Mouse (Mus musculus): ENCODE data around the gene Arhgap17. TPM values are rescaled to one million over a fixed set of nuclear protein-coding genes. Genes with fewer than 3 reads are reported as not detected.

Arhgap17 gene
- polyA plus RNA-seq (2012; rRNA removed): 7.7 and 8.2 TPM in 2 replicates

GRCm38 (mm10) chr7:123369759-123370481, at the start of gene Arhgap17, which contains the start of gene Lcmt1:
Gene Arhgap17 (minus strand): TSS chr7:123369915.
Gene Lcmt1 (plus strand): TSS chr7:123369784.
- TF ChIP-seq POLR2A (IDR thresholded peaks at IDR 0.05; ENCODE audit: control insufficient read depth, low read depth, low read length): peak; percentile 64; the same call in 1 of the 2 replicates
- peak; percentile 21; the same call in 1 of the 2 replicates for TF ChIP-seq CTCF (IDR thresholded peaks at IDR 0.05; ENCODE audit: control insufficient read depth, insufficient read depth, insufficient replicate concordance, low read depth, low read length)
- H3K36me3 ChIP-seq (ENCODE audit: control insufficient read depth, insufficient read depth, low read length): no peaks in the 10 kb centered on the region
- H3K4me1 ChIP-seq (ENCODE audit: control insufficient read depth, insufficient read depth, low read length): peaks cover 3% of the 10 kb centered on the region; the same call in 1 of the 2 replicates
- H3K27ac ChIP-seq (ENCODE audit: control insufficient read depth, insufficient read depth, low read depth, low read length): peak within 1 kb of the TSS; percentile 65
- peak within 1 kb of the TSS; percentile 90 for H3K4me3 ChIP-seq (ENCODE audit: control insufficient read depth, low read depth, low read length)
- H3K27me3 ChIP-seq (ENCODE audit: control insufficient read depth, insufficient read depth, low read length): no peaks in the 10 kb centered on the region

GRCm38 (mm10) chr7:123417661-123418060, 47.9 kb upstream of the Arhgap17 start:
- no peaks in the 10 kb centered on the region; the same call in 1 of the 2 replicates for H3K36me3 ChIP-seq (ENCODE audit: control insufficient read depth, insufficient read depth, low read length)
- H3K27me3 ChIP-seq (ENCODE audit: control insufficient read depth, insufficient read depth, low read length): no peaks in the 10 kb centered on the region
- no peak for TF ChIP-seq POLR2A (IDR thresholded peaks at IDR 0.05; ENCODE audit: control insufficient read depth, low read depth, low read length)
- TF ChIP-seq CTCF (IDR thresholded peaks at IDR 0.05; ENCODE audit: control insufficient read depth, insufficient read depth, insufficient replicate concordance, low read depth, low read length): no peak
- H3K4me3 ChIP-seq (ENCODE audit: control insufficient read depth, low read depth, low read length): no peak overlapping the region
- H3K4me1 ChIP-seq (ENCODE audit: control insufficient read depth, insufficient read depth, low read length): peaks cover 9% of the 10 kb centered on the region
- H3K27ac ChIP-seq (ENCODE audit: control insufficient read depth, insufficient read depth, low read depth, low read length): no peak overlapping the region

GRCm38 (mm10) chr7:123416803-123417202, 47.1 kb upstream of the Arhgap17 start:
- TF ChIP-seq POLR2A (IDR thresholded peaks at IDR 0.05; ENCODE audit: control insufficient read depth, low read depth, low read length): no peak
- H3K27me3 ChIP-seq (ENCODE audit: control insufficient read depth, insufficient read depth, low read length): no peaks in the 10 kb centered on the region
- H3K36me3 ChIP-seq (ENCODE audit: control insufficient read depth, insufficient read depth, low read length): no peaks in the 10 kb centered on the region; the same call in 1 of the 2 replicates
- H3K27ac ChIP-seq (ENCODE audit: control insufficient read depth, insufficient read depth, low read depth, low read length): no peak overlapping the region
- H3K4me3 ChIP-seq (ENCODE audit: control insufficient read depth, low read depth, low read length): no peak overlapping the region
- peaks cover 9% of the 10 kb centered on the region for H3K4me1 ChIP-seq (ENCODE audit: control insufficient read depth, insufficient read depth, low read length)

- Histone ChIP-seq H3K4me1 (ENCODE audit: control insufficient read depth, insufficient read depth, low read length) (no peaks in the 10 kb centered on the region; the same call in 1 of the 2 replicates), H3K27ac (ENCODE audit: control insufficient read depth, insufficient read depth, low read depth, low read length) (no peak overlapping the region), H3K27me3 (ENCODE audit: control insufficient read depth, insufficient read depth, low read length) (no peaks in the 10 kb centered on the region), H3K4me3 (ENCODE audit: control insufficient read depth, low read depth, low read length) (no peak overlapping the region), H3K36me3 (ENCODE audit: control insufficient read depth, insufficient read depth, low read length) (no peaks in the 10 kb centered on the region)
- TF ChIP-seq POLR2A (IDR thresholded peaks at IDR 0.05; ENCODE audit: control insufficient read depth, low read depth, low read length) (no peak), CTCF (IDR thresholded peaks at IDR 0.05; ENCODE audit: control insufficient read depth, insufficient read depth, insufficient replicate concordance, low read depth, low read length) (no peak)
Measured at GRCm38 (mm10) chr7:123412143-123412542, 42.4 kb upstream of the Arhgap17 start.

GRCm38 (mm10) chr7:123411109-123411508, 41.4 kb upstream of the Arhgap17 start:
- Histone ChIP-seq H3K27me3 (ENCODE audit: control insufficient read depth, insufficient read depth, low read length) (no peaks in the 10 kb centered on the region), H3K36me3 (ENCODE audit: control insufficient read depth, insufficient read depth, low read length) (no peaks in the 10 kb centered on the region), H3K4me3 (ENCODE audit: control insufficient read depth, low read depth, low read length) (no peak overlapping the region), H3K4me1 (ENCODE audit: control insufficient read depth, insufficient read depth, low read length) (no peaks in the 10 kb centered on the region; the same call in 1 of the 2 replicates), H3K27ac (ENCODE audit: control insufficient read depth, insufficient read depth, low read depth, low read length) (no peak overlapping the region)
- TF ChIP-seq POLR2A (IDR thresholded peaks at IDR 0.05; ENCODE audit: control insufficient read depth, low read depth, low read length) (no peak), CTCF (IDR thresholded peaks at IDR 0.05; ENCODE audit: control insufficient read depth, insufficient read depth, insufficient replicate concordance, low read depth, low read length) (no peak)

- H3K4me3 ChIP-seq (ENCODE audit: control insufficient read depth, low read depth, low read length): no peak overlapping the region
- no peak for TF ChIP-seq CTCF (IDR thresholded peaks at IDR 0.05; ENCODE audit: control insufficient read depth, insufficient read depth, insufficient replicate concordance, low read depth, low read length)
- TF ChIP-seq POLR2A (IDR thresholded peaks at IDR 0.05; ENCODE audit: control insufficient read depth, low read depth, low read length): no peak
- H3K36me3 ChIP-seq (ENCODE audit: control insufficient read depth, insufficient read depth, low read length): no peaks in the 10 kb centered on the region
- no peaks in the 10 kb centered on the region; the same call in 1 of the 2 replicates for H3K4me1 ChIP-seq (ENCODE audit: control insufficient read depth, insufficient read depth, low read length)
- no peak overlapping the region for H3K27ac ChIP-seq (ENCODE audit: control insufficient read depth, insufficient read depth, low read depth, low read length)
- H3K27me3 ChIP-seq (ENCODE audit: control insufficient read depth, insufficient read depth, low read length): no peaks in the 10 kb centered on the region
Measured at GRCm38 (mm10) chr7:123410502-123410901, 40.8 kb upstream of the Arhgap17 start.

GRCm38 (mm10) chr7:123406988-123407387, 37.3 kb upstream of the Arhgap17 start:
- Histone ChIP-seq H3K4me3 (ENCODE audit: control insufficient read depth, low read depth, low read length) (no peak overlapping the region), H3K36me3 (ENCODE audit: control insufficient read depth, insufficient read depth, low read length) (peaks cover 2% of the 10 kb centered on the region; the same call in 1 of the 2 replicates), H3K27ac (ENCODE audit: control insufficient read depth, insufficient read depth, low read depth, low read length) (no peak overlapping the region), H3K4me1 (ENCODE audit: control insufficient read depth, insufficient read depth, low read length) (no peaks in the 10 kb centered on the region), H3K27me3 (ENCODE audit: control insufficient read depth, insufficient read depth, low read length) (no peaks in the 10 kb centered on the region)
- no peak for TF ChIP-seq CTCF (IDR thresholded peaks at IDR 0.05; ENCODE audit: control insufficient read depth, insufficient read depth, insufficient replicate concordance, low read depth, low read length)
- TF ChIP-seq POLR2A (IDR thresholded peaks at IDR 0.05; ENCODE audit: control insufficient read depth, low read depth, low read length): no peak
